Mouse (Mus musculus) frontal cortex, postnatal 36 days (tissue): ENCODE data around the gene Acod1.

Experiments
- DNase-seq, 2 experiments: peaks; one replicate each; pipeline ENCODE4 v3.0.0; 2022; ENCODE audit warnings: low spot score in 2 of 2

The Acod1 gene

DNA sequence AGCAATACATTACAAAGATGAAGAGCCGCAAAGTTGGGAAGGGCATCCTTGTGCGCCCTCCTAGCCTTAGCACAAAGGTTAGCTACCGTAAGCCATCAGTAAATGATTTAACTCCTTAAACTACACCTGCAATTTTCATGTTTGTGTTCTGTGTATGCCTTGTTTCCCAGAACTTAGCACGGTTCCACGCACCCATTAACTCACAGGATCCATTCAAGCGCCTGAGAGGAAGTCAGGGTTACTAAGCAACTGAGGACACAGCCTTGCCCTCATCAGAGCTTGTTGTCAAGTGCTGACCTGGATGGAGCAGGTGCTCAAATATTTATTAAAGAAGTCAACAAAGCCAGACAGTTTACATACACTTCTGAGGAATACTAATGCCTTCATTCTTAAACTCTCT, 55.5 kb downstream of the Acod1 start:
- DNase-seq, result no peak

DNA sequence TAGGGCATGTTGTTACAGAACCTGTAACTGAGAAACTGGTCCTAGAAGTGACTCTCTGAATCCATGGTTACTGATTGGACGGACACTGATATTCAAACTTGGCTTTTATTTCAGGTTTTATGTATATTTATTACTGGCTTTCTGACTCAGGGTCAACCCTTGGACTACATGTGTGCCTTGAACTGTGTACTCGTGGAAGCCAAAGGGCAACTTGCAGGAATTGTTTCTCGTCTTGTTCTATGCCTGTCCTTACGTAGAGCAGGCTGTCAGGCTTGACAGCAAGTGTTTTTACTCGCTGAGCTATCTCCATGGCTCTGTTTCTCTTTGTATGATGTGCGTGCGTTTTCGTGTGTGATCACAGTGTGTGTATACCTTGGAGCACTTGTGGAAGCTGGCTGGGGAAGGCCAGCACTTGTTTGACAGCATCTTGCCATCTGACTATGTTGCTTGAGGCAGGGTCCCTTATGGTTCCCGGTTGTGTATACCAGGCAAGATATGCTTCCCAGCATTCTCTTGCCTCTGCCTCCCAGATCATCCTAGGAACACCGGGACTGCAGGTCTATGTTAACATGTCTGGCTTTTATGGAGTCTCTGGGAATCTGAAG, 56.1 kb downstream of the Acod1 start:
- no peak for DNase-seq
